Mouse (Mus musculus) lung, postnatal 0 days (tissue): ENCODE data around the gene Scai.

Experiments
- CTCF ChIP-seq: IDR thresholded peaks from 2 replicates; pipeline ENCODE4 v1.5.1; 2016; ENCODE audit warnings: antibody characterized with exemption, mild to moderate bottlenecking
- EP300 ChIP-seq: IDR thresholded peaks from 2 replicates; pipeline ENCODE4 v1.6.1; 2016; ENCODE audit warnings: antibody characterized with exemption, mild to moderate bottlenecking, control low read depth

GRCm38 (mm10) chr2:39091966-39092365, 98.6 kb downstream of the Scai start:
- TF ChIP-seq CTCF (no peak), EP300 (no peak)
